Mouse (Mus musculus): ENCODE results near the gene Col20a1.

Gene Col20a1

GRCm38 (mm10) chr2:180986449-180986848, at the start of gene Col20a1:
Col20a1 (plus strand) TSS chr2:180986535.
- no peak for DNase-seq (ENCODE audit: low spot score)

- no peak for DNase-seq (ENCODE audit: low spot score)
Observed at GRCm38 (mm10) chr2:180940187-180940586, 46.1 kb upstream of the Col20a1 start.

GRCm38 (mm10) chr2:180941869-180942268, 44.5 kb upstream of the Col20a1 start:
- DNase-seq (ENCODE audit: low spot score): no peak

- no peak for DNase-seq (ENCODE audit: low spot score)
Observed at GRCm38 (mm10) chr2:180949947-180950346, 36.4 kb upstream of the Col20a1 start.

- DNase-seq (ENCODE audit: low spot score): no peak
Observed at GRCm38 (mm10) chr2:180952731-180953171, 33.6 kb upstream of the Col20a1 start.

GRCm38 (mm10) chr2:180953638-180954037, 32.7 kb upstream of the Col20a1 start:
- DNase-seq (ENCODE audit: low spot score): no peak

GRCm38 (mm10) chr2:180954061-180955047, 32.0 kb upstream of the Col20a1 start, which contains the start of gene Nkain4:
Nkain4 (minus strand) TSS chr2:180954699.
- peak; percentile 31 for DNase-seq (ENCODE audit: low spot score)

GRCm38 (mm10) chr2:180959605-180960004, 26.7 kb upstream of the Col20a1 start:
- no peak for DNase-seq (ENCODE audit: low spot score)

GRCm38 (mm10) chr2:180960187-180960586, 26.1 kb upstream of the Col20a1 start:
- no peak for DNase-seq (ENCODE audit: low spot score)

GRCm38 (mm10) chr2:180962616-180963308, 23.6 kb upstream of the Col20a1 start:
- no peak for DNase-seq (ENCODE audit: low spot score)

- peak; percentile 73 for DNase-seq (ENCODE audit: low spot score)
Observed at GRCm38 (mm10) chr2:180963956-180964355, 22.4 kb upstream of the Col20a1 start.

- DNase-seq (ENCODE audit: low spot score): no peak
Observed at GRCm38 (mm10) chr2:180966092-180966882, 20.0 kb upstream of the Col20a1 start.

- DNase-seq (ENCODE audit: low spot score): peak; percentile 91
Observed at GRCm38 (mm10) chr2:180967010-180967763, 19.1 kb upstream of the Col20a1 start, which contains the start of gene Arfgap1. Arfgap1 (plus strand) TSS chr2:180967225.

- no peak for DNase-seq (ENCODE audit: low spot score)
Observed at GRCm38 (mm10) chr2:180981133-180981532, 5.2 kb upstream of the Col20a1 start.

- no peak for DNase-seq (ENCODE audit: low spot score)
Observed at GRCm38 (mm10) chr2:180985635-180986034, 700 bp upstream of the Col20a1 start.

GRCm38 (mm10) chr2:180987001-180987400, 666 bp downstream of the Col20a1 start:
- no peak for DNase-seq (ENCODE audit: low spot score)

- no peak for DNase-seq (ENCODE audit: low spot score)
Observed at GRCm38 (mm10) chr2:180987432-180988030, 1.2 kb downstream of the Col20a1 start.

- no peak for DNase-seq (ENCODE audit: low spot score)
Observed at GRCm38 (mm10) chr2:180988347-180988913, 2.1 kb downstream of the Col20a1 start.

GRCm38 (mm10) chr2:180988948-180989347, 2.6 kb downstream of the Col20a1 start:
- DNase-seq (ENCODE audit: low spot score): no peak

- DNase-seq (ENCODE audit: low spot score): no peak
Observed at GRCm38 (mm10) chr2:180990347-180990746, 4.0 kb downstream of the Col20a1 start.
